ENCODE assay signal across 13 mouse cellular contexts in genomic region chr11:25473682-25474365, GRCm38 (mm10).
"Had no signal": no experiment of that assay in that cellular context is flagged by ENCODE, and none has a peak within 500 bp of the region (broad histone marks: within the 10 kb centered on the region; RNA-seq: fewer than 3 reads in every experiment).

No protein-coding gene starts in this region.

- DNase-seq: lung, adult 18-20 months; lung, embryonic 14.5 days; lung, postnatal 10 days; lung, postnatal 4 days; midbrain, embryonic 14.5 days; retina, postnatal 1 day; right cerebral cortex, adult 18-20 months; right cerebral cortex, postnatal 25 days; right cerebral cortex, postnatal 4 days; spleen, adult 18-20 months; thymus, adult 18-20 months; thymus, postnatal 14 days; thymus, postnatal 36 days had no signal
